Mouse (Mus musculus): ENCODE measurements around the gene Dll3. TPM values are rescaled to one million over a fixed set of nuclear protein-coding genes. Genes with fewer than 3 reads are reported as not detected.
"Not testable (repeated sequence)": the region's sequence is repeated elsewhere in the genome, so short reads cannot be mapped to it uniquely, and the experiment has no call there.

Gene Dll3
- polyA plus RNA-seq, 1 experiment from 2014 or later: 22.2 TPM

DNA sequence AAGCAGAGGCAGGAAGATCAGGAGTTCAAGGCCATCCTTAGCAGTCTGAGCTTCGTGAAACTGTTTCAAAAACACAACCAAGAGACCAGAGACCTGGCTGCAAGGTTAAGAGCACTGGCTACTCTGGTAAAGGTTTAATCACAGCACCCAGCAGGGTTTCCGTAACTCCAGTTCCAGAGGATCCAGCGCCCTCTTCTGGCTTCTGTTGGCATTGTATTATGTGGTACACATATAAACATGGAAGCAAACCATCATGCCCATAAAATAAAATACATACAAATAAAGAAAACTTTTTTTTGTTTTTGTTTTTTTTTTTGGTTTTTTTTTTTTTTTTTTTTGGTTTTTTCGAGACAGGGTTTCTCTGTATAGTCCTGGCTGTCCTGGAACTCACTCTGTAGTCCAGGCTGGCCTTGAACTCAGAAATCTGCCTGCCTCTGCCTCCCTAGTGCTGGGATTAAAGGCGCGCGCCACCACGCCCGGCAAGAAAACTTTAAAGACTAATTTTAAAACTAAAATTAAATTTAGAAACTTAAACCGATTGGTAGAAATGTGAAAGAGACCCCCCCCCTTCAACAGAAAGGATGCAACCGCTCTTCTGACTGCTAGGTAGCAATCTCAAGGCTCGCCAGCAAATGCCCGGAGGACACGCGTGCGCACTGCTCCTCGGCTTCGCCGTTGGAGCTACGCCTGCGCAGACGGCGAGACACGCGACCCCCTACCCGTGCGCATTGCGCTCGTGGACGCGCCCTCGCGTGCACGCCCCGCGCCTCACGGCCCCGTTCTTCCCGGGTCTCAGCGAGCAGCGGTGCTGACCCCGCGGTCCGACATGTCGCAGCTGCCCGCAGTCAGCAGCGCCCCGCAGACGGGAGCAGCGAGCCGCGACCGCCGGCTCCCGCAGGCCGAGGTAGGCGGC lies 34.7 kb downstream of the Dll3 start, which contains the start of gene Eid2:
Eid2 (plus strand) TSS at position 753 of the 913 bp plus-strand sequence.
- Histone ChIP-seq H3K27me3 (0 out of 2 replicates have a peak, but pooled peaks cover 9% of the 10 kb centered on the region), H3K4me1 (replicated peaks) (peaks cover 18% of the 10 kb centered on the region), H3K4me2 (peak within 1 kb of the TSS; percentile 86), H3K9me3 (no peaks in the 10 kb centered on the region), H3K36me3 (peaks cover 24% of the 10 kb centered on the region), H3K9ac (peak within 1 kb of the TSS; percentile 100), H3K27ac (peak within 1 kb of the TSS; percentile 96), H3K4me3 (peak within 1 kb of the TSS; percentile 99)
- ATAC-seq (ENCODE audit: low FRiP score): peak; percentile 93
- WGBS: 7% methylated on average over 53 of the region's 57 CpGs

DNA sequence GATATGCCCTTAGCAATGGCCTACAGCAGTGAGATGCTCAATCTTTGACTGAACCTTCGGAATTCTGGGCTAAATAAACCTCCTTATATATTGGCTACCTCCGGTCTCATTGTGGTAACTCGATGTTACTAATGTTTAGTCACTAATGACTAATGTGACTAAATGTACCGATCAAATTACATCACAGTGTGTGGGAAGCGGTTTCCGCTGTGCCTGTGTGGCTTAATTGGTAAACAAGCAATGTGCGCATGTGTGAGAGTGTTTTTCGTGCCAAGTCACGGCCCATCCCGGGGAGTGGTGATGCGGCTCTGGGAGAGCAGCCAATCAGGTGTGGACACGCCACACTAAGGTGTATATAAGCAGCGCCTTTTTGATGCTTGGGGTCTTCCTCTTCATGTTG lies 36.6 kb downstream of the Dll3 start:
- Histone ChIP-seq H3K4me2 (no peak overlapping the region), H3K4me3 (no peak overlapping the region), H3K9ac (no peak overlapping the region), H3K27me3 (0 out of 2 replicates have a peak, but pooled peaks cover 9% of the 10 kb centered on the region), H3K9me3 (no peaks in the 10 kb centered on the region), H3K4me1 (replicated peaks) (peaks cover 16% of the 10 kb centered on the region), H3K27ac (no peak overlapping the region), H3K36me3 (peaks cover 13% of the 10 kb centered on the region)
- WGBS: 88% methylated on average over 13 of the region's 13 CpGs
- no peak for ATAC-seq (ENCODE audit: low FRiP score)

DNA sequence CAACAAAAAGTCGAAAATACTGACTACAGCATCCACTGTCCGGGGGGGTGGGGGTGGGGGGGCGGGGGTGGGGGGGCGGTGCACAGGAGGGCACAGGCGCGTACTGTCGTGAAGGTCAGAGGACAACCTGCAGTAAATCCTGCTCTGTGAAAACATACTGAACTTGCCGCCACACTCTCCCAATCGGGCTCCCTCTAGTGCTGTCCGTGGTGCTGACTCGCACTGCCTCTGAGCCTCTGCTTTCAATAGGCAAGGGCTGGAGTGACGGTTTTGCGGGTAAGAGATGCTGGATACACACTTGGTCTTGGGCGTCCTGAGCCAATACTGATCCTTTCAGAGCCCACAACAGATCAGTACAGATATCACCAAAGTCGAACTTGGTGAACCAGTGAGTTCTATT lies 38.3 kb downstream of the Dll3 start:
- WGBS: 9% methylated on average over 15 of the region's 15 CpGs
- no peak for ATAC-seq (ENCODE audit: low FRiP score)
- Histone ChIP-seq H3K9me3 (no peaks in the 10 kb centered on the region), H3K9ac (no peak overlapping the region), H3K36me3 (no peaks in the 10 kb centered on the region), H3K27ac (no peak overlapping the region), H3K4me3 (no peak overlapping the region), H3K4me1 (replicated peaks) (peaks cover 4% of the 10 kb centered on the region), H3K27me3 (0 out of 2 replicates have a peak, but pooled peaks cover 9% of the 10 kb centered on the region), H3K4me2 (no peak overlapping the region)

DNA sequence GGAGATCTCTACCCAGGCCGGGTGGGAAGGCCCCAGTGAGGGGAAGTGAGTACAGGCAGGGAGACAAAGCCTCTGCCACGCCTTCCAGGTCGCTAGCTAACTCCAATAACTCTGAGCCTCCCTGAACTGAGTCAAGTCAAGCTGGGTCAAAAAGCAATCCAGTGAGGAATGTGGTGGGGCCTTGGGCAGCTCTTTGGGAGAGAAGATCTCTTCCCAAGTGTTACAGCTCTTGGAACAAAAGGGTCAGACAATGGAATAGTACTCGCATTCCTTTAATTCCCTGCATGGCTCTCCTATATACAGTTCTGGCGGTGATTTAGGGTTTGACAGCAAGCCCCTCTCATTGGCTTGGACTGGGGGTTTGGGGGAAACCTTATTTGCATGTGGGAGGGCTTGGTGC lies 39.2 kb downstream of the Dll3 start:
- Histone ChIP-seq H3K9me3 (no peaks in the 10 kb centered on the region), H3K4me1 (replicated peaks) (no peaks in the 10 kb centered on the region), H3K4me3 (no peak overlapping the region), H3K27me3 (0 out of 2 replicates have a peak, but pooled peaks cover 9% of the 10 kb centered on the region), H3K27ac (no peak overlapping the region), H3K9ac (no peak overlapping the region), H3K36me3 (no peaks in the 10 kb centered on the region), H3K4me2 (no peak overlapping the region)
- WGBS: 51% methylated on average over 5 of the region's 5 CpGs
- ATAC-seq (ENCODE audit: low FRiP score): no peak

DNA sequence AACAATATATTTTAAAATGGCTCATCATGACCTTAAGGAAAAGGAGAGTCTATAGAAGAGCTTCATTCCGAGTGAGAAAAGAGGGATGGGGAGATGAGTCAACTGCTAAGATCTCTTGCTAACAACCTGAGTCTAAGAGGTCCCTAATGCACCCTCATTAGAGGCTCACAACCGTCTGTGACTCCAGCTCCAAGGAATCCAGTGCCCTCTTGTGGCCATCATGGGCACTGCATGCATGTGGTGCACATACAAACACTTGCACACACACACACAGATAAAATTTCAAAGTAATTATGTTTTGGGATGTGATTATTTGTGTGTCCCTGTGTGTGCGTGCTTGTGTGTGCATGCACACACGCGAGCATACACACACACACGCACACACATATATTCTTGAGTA lies 46.6 kb downstream of the Dll3 start:
- Histone ChIP-seq H3K27me3 (no peaks in the 10 kb centered on the region), H3K9me3 (no peaks in the 10 kb centered on the region; the same call in 1 of the 2 replicates), H3K4me1 (replicated peaks) (no peaks in the 10 kb centered on the region), H3K9ac (no peak overlapping the region), H3K4me2 (no peak overlapping the region), H3K36me3 (no peaks in the 10 kb centered on the region), H3K27ac (no peak overlapping the region), H3K4me3 (no peak overlapping the region)
- ATAC-seq (ENCODE audit: low FRiP score): no peak
- 83% methylated on average over 6 of the region's 6 CpGs for WGBS

DNA sequence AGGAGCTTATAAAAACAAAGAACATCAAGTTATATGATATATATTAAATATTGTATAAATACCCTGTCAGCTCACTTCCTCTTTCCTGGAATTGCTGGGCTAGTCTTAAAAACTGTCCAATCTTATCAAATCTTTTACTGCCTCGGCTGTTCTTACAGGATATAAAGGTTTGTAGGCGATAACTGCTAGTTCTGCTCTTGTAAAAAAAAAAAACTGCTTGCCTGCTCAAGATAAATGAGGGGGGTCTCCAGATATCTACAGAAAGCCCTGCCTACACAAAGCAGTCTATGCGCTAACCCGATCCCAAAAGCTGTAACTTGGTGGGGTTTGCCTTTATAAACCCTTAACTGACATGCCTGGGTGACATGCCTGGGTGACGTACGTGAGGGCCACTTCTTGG lies 47.4 kb downstream of the Dll3 start:
- Histone ChIP-seq H3K36me3 (no peaks in the 10 kb centered on the region), H3K4me3 (no peak overlapping the region), H3K27me3 (no peaks in the 10 kb centered on the region), H3K4me2 (no peak overlapping the region), H3K27ac (no peak overlapping the region), H3K9me3 (no peaks in the 10 kb centered on the region; the same call in 1 of the 2 replicates), H3K4me1 (replicated peaks) (no peaks in the 10 kb centered on the region), H3K9ac (no peak overlapping the region)
- no peak for ATAC-seq (ENCODE audit: low FRiP score)
- 92% methylated on average over 6 of the region's 6 CpGs for WGBS

DNA sequence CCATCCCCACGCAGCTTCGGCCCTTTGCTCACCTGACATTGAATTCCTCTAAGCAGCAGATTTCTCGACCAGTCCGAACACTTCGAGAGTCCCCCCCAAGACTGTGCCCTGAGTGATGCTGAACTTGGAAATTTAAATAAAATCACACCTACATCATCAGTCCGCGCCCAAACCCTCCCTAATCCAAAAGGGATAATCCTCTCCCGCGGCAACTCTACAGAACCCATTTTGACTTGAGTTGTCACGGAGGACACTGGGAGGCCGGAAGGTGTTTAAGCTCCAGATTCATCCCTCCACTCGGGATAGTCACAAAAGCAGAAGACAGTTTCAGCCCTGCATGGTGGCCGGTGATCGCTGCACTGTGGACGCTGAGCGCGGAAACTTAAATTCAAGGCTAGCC lies 50.1 kb downstream of the Dll3 start:
- WGBS: 91% methylated on average over 17 of the region's 17 CpGs
- Histone ChIP-seq H3K36me3 (no peaks in the 10 kb centered on the region), H3K27me3 (no peaks in the 10 kb centered on the region), H3K27ac (no peak overlapping the region), H3K4me2 (no peak overlapping the region), H3K9ac (no peak overlapping the region), H3K4me1 (replicated peaks) (no peaks in the 10 kb centered on the region), H3K4me3 (no peak overlapping the region), H3K9me3 (no peaks in the 10 kb centered on the region; the same call in 1 of the 2 replicates)
- no peak for ATAC-seq (ENCODE audit: low FRiP score)

DNA sequence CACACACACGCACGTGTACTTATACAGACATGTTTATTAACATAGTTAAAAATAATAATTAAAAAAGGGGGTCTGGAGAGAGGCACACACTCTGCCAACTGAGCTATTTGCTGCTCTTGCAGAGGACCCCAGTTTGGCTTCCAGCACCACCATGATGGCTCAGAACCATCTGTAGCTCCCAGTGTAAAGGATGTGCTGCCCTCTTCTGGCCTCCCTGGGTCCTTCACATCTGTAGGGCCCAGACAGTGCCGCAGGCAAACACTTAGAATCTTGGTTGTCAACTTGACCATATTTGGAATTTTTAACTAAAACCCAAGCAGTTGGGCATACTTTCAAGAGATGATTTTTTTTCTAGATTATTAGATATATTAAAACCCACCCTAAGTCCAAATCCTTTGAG lies 53.1 kb downstream of the Dll3 start:
- Histone ChIP-seq H3K4me1 (replicated peaks) (no peaks in the 10 kb centered on the region), H3K4me2 (no peak overlapping the region), H3K9me3 (no peaks in the 10 kb centered on the region), H3K36me3 (no peaks in the 10 kb centered on the region), H3K9ac (no peak overlapping the region), H3K4me3 (no peak overlapping the region), H3K27me3 (no peaks in the 10 kb centered on the region), H3K27ac (no peak overlapping the region)
- WGBS: 90% methylated on average over 3 of the region's 3 CpGs
- ATAC-seq (ENCODE audit: low FRiP score): no peak

DNA sequence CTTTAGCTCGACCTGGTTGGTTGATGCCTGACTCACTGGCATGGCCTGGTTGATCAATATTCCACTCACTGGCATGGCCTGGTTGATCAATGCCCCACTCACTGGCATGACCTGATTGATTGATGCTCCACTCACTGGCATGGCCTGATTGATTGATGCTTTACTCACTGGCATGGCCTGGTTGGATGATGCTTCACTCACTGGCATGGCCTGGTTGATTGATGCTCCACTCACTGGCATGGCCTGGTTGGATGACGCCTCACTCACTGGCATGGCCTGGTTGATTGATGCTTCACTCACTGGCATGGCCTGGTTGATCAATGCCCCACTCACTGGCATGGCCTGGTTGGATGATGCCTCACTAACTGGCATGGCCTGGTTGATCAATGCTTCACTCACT lies 58.1 kb downstream of the Dll3 start:
- ATAC-seq (ENCODE audit: low FRiP score); H3K9ac ChIP-seq; H3K27ac ChIP-seq; H3K4me1 ChIP-seq (replicated peaks); H3K4me3 ChIP-seq; H3K4me2 ChIP-seq; H3K27me3 ChIP-seq; H3K36me3 ChIP-seq; H3K9me3 ChIP-seq: not testable (repeated sequence)
- 65% methylated on average over 2 of the region's 2 CpGs for WGBS

Other genes starting within 250 kb of the Dll3 start
- 0.09 TPM in 1 of 2 replicates, not detected in the other for gene Fcgbp, start 231.0 kb downstream of the Dll3 start, polyA plus RNA-seq (2015; fragmentation: Nextera tagmentation; extraction: Ambion mirVana)
- 0.06 and 0.16 TPM in 2 replicates for gene 9530053A07Rik, start 172.8 kb downstream of the Dll3 start, polyA plus RNA-seq (2015; fragmentation: Nextera tagmentation; extraction: Ambion mirVana)
- gene Fbl, start 132.5 kb downstream of the Dll3 start, polyA plus RNA-seq (2015; fragmentation: Nextera tagmentation; extraction: Ambion mirVana): 84.2 and 92.0 TPM in 2 replicates
- 15.1 and 16.3 TPM in 2 replicates for gene Dyrk1b, start 122.8 kb downstream of the Dll3 start, polyA plus RNA-seq (2015; fragmentation: Nextera tagmentation; extraction: Ambion mirVana)
- 4.3 and 4.6 TPM in 2 replicates for gene Eid2, start 34.4 kb downstream of the Dll3 start, polyA plus RNA-seq (2015; fragmentation: Nextera tagmentation; extraction: Ambion mirVana)
- gene Eid2b, start 24.5 kb downstream of the Dll3 start, polyA plus RNA-seq (2015; fragmentation: Nextera tagmentation; extraction: Ambion mirVana): 36.0 and 36.9 TPM in 2 replicates
- 0.74 and 1.2 TPM in 2 replicates for gene Selenov, start 11.1 kb downstream of the Dll3 start, polyA plus RNA-seq (2015; fragmentation: Nextera tagmentation; extraction: Ambion mirVana)
- 134 and 136 TPM in 2 replicates for gene Timm50, start 9.8 kb upstream of the Dll3 start, polyA plus RNA-seq (2015; fragmentation: Nextera tagmentation; extraction: Ambion mirVana)
- 92.1 and 97.7 TPM in 2 replicates for gene Supt5, start 36.5 kb upstream of the Dll3 start, polyA plus RNA-seq (2015; fragmentation: Nextera tagmentation; extraction: Ambion mirVana)
- gene Rps16, start 48.4 kb upstream of the Dll3 start, polyA plus RNA-seq (2015; fragmentation: Nextera tagmentation; extraction: Ambion mirVana): 537 and 543 TPM in 2 replicates
- 32.0 and 34.6 TPM in 2 replicates for gene Plekhg2, start 70.4 kb upstream of the Dll3 start, polyA plus RNA-seq (2015; fragmentation: Nextera tagmentation; extraction: Ambion mirVana)
- 4.6 and 4.9 TPM in 2 replicates for gene Zfp36, start 78.0 kb upstream of the Dll3 start, polyA plus RNA-seq (2015; fragmentation: Nextera tagmentation; extraction: Ambion mirVana)
- gene Med29, start 90.5 kb upstream of the Dll3 start, polyA plus RNA-seq (2015; fragmentation: Nextera tagmentation; extraction: Ambion mirVana): 43.7 and 44.8 TPM in 2 replicates
- 93.0 and 100 TPM in 2 replicates for gene Paf1, start 90.7 kb upstream of the Dll3 start, polyA plus RNA-seq (2015; fragmentation: Nextera tagmentation; extraction: Ambion mirVana)
- gene Gmfg, start 135.2 kb upstream of the Dll3 start, polyA plus RNA-seq (2015; fragmentation: Nextera tagmentation; extraction: Ambion mirVana): 5.2 and 5.3 TPM in 2 replicates
- gene Lrfn1, start 149.7 kb upstream of the Dll3 start, polyA plus RNA-seq (2015; fragmentation: Nextera tagmentation; extraction: Ambion mirVana): 11.3 and 11.8 TPM in 2 replicates
- gene Ifnl2, start 208.2 kb upstream of the Dll3 start, polyA plus RNA-seq (2015; fragmentation: Nextera tagmentation; extraction: Ambion mirVana): not detected in 2 replicates
- gene Ifnl3, start 220.6 kb upstream of the Dll3 start, polyA plus RNA-seq (2015; fragmentation: Nextera tagmentation; extraction: Ambion mirVana): not detected in 2 replicates
- not detected in 2 replicates for gene Sycn, start 238.6 kb upstream of the Dll3 start, polyA plus RNA-seq (2015; fragmentation: Nextera tagmentation; extraction: Ambion mirVana)
- 0.13 TPM in 1 of 2 replicates, not detected in the other for gene Nccrp1, start 245.0 kb upstream of the Dll3 start, polyA plus RNA-seq (2015; fragmentation: Nextera tagmentation; extraction: Ambion mirVana)